Mouse (Mus musculus): ENCODE data around the gene Fcho1.
A peak's percentile ranks its signal among the peaks of the same experiment; 100 is the strongest.
"Not testable (repeated sequence)": the region's sequence is repeated elsewhere in the genome, so short reads cannot be mapped to it uniquely, and the experiment has no call there.

Fcho1 gene

DNA sequence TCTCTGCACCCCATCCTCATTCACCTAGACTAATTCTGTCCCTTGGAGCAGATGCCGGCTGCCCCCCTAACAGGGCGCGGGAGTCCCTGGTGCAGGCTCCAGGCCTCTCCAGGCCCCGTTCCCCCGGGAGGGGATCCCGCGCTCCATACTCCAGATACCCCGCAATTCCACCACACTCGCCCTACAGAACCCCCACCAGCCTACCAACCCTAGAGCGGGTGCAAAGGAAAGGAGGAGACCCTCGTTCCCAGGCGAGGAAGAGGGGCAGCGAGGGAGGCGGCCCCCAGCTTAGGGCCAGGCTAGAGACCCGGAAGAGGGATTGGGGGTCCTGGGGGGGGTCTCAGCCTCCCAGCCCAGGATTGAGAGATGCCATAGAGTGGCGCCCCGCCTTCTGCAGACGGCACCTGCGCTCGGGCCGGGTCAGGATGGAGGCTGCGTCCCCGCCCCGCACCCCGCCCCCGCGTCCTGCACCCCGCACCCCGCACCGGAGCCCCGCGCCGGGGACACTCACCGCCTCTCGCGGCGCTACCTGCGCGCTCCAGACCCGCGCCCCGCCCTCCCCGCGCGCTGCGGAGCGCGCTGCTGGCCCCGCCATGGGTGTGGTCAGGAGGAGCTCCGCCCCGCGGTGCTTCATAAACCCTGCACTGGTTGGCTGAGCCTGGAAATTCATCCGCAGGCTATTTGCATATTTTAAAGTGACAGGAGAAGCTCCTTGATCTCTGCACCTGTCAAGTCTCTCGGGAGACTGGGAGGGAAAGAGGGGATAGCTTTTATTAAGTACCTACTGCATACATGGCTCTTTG, at the start of gene Fcho1:
Gene Fcho1, minus strand, starts transcription at position 595 of the 803 bp plus-strand sequence.
- DNase-seq (ENCODE audit: low spot score in 2 of 2) = peak; percentile 63 to 81

DNA sequence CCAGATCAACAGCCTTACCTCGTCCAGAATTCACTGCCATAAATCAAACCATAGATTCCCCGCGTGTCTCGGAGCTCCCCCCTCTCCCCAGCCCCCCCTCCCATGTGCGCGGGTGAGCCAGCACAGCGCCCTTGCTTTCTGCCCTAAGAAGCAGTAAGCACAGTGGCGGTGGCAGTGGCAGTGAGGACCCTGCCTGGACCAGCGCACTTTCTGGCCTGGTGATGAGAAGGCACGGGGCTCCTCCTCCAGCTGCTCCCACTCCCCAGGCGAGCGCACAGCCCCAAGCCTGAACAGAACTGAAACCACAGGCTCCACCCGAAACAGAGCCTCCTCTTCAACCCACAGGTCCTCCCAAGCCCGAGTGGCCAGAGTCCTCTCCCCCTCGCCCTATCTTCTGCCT, 45.8 kb upstream of the Fcho1 start:
- DNase-seq (ENCODE audit: low spot score in 2 of 2) = no peak

DNA sequence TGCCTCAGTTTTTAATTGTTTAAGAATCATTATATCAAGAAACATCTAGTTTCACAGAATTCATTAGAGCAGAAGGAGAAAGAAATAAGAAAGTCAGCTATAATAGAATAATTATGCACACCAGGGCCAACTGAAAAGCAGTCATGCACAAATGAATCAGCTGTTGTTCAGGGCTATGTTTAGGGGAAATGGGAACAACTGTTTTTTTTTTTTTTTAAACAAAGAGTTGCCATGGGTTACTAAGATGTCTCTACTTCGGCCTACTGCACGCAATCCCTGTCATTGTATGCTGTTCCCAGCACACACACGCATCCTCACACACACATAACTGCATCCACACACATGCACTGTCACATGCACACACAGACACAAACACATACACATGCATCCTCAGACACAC, 33.3 kb upstream of the Fcho1 start:
- DNase-seq (ENCODE audit: low spot score in 2 of 2) = no peak

DNA sequence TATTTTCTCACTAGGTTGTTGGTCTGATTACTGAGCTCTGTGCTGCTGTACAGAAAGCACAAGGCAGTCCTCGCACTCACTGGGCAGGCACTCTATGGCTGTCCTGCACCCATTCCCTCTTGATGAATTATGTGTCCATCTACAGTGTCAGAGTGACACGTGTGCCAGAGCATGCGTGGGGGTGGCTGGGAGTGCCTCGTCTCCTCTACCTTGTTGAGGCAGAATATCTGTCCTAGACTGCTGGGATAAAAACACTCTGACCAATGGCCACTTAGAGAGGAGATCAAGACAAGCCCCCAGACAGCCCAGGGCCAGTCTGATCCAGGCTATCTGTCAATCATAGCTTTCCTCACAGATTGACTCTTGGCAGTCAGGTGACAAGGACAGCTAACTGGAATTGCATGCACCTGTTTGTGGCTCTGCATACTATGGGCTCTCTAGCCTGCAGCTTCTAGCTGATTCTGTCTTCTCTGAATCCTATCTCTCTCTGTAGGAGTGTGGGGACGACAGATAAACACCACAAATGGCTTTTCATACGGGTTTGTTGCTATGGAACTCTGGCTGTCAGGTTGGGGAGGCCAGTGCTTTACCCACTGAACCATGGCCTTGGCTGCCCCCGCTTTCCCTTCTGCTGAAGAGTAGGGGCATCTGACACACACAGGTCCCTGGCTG, 27.5 kb upstream of the Fcho1 start:
- DNase-seq (ENCODE audit: low spot score in 2 of 2) = not testable (repeated sequence)

DNA sequence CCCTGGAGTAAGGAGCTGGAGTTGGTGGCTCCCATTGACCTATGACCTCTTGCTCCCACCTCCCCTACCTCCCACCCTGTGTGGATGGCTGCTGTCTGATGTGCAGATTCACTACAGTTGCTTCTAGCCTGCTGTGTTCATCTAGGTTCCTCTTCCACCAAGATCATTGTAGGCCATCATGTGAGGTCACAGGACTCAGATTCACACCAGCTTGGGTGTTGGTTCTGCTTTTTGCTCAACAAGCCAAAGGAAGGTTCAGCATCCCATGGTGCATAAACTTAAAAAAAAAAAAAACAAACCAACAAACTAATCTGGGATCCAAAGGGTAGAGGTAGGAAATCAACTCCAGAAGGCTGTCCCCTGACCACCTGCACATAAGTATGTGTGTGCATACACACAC, 26.7 kb upstream of the Fcho1 start:
- not testable (repeated sequence) for DNase-seq (ENCODE audit: low spot score in 2 of 2)

DNA sequence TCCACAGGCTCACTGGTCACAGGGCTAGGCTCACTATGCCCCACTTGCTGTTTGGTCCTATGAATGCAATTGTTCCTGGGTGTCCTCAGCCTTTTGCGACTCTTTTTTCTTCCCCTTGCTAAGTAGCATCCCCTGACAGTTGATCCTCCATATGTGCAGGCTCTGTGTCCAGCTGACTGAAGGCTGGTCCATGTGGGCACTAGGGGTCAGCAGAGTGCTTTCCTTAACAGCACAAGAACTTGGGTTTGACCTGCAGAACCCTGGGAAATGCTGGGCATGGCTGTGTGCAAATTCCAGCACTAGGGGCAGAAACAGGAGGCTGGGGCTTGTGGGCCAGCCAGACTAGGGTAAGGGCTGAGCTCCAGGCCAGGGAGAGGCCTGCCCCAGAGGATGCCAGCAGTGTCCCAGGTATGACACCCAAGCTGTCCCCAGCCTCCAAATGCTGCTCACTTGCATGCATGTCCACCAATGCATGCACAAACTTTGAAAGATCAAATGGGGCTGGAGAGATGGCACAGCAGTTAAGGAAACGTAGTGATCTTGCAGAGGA, 25.9 kb upstream of the Fcho1 start:
- DNase-seq (ENCODE audit: low spot score in 2 of 2) = peak in 1 of 2 experiments; percentile 65

DNA sequence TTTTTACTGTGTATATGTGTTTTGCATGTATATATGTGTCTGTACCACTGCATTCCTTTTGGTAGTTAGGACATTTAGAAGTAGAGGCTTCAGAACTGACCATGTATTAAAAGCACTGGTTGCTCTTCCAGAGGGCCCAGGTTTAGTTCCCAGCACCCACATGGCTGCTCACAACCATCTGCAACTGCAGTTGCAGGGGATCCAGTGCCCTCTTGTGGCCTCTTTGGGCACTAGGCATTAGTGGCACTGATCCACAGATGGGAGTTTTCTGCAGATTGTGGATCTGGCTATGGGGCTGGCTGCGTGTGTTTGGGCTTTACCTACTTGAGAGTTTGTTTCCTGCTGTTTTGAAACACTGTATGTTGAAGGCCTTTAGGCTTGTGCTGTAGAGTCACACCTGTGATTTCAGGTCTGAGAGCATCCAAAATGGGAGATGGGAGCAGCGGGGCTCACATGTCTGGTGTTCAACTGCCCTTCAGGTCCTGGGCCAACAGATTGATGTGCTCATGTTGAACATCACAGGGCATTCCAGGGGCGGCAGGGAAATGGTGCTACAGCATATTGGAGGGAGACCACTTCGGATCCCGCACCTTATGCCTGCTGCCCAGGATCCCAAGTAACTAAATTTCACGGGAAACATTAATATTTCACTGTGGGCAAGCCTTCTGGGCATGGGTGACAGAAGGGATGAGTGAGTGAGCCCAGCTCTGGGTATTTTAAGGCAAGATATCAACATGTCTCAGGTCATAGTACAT, 24.0 kb upstream of the Fcho1 start:
- DNase-seq (ENCODE audit: low spot score in 2 of 2) = not testable (repeated sequence)

DNA sequence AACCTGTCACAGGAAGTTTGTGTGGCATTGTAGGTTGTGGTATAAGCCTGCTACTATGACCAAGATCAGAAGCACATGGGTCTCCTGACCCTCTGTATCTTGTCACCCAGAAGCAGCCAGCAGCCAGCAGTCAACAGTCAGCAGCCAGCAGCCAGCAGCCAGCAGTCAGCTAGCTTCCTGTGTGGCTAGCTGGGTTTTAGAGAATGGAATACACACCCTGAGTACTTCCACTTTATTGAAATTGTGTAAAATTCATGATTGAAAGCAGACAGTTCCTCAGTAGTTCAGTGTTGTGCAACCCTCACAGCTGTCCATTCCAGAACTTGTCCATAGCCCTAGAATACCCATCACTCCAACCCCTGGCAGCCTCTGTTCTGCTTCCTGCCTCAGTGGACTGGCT, 21.6 kb upstream of the Fcho1 start:
- not testable (repeated sequence) for DNase-seq (ENCODE audit: low spot score in 2 of 2)

DNA sequence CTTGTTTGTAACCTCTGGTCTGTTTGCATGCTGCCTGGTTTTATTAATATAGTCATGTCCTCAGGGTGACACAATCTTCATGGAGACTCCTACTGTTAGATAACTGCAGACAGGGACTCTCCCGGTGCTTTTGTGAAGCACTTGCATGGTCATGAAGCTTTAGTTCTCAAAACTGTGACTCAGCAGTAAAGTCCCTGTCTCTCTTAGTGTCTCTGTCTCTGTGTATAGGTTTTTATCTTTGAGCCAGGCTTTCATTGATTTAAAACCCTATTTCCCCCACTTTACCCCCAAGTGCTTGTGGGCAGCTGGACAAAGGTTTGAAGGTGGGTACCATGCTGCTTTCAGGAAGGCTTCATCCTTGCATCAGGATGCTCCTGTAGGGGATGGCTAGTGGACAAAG, 19.8 kb upstream of the Fcho1 start:
- no peak for DNase-seq (ENCODE audit: low spot score in 2 of 2)

DNA sequence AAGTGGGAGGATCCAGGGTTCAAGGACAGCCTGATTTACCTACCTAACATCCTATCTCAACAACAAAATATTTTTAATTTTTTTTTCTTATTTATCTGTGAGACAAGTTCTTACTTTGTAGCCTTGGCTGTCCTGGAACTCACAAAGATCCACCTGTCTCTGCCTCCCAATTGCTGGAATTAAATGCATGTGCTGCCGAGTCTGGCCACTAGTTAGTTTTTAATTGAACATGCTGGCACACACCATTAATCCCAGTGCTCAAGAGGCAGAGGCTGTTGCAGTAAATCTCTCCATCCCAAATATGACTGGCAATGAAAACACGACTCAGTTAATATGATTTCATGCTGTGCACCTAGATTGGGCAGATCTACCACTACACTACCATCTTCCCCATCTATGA, 17.3 kb upstream of the Fcho1 start:
- no peak for DNase-seq (ENCODE audit: low spot score in 2 of 2)

DNA sequence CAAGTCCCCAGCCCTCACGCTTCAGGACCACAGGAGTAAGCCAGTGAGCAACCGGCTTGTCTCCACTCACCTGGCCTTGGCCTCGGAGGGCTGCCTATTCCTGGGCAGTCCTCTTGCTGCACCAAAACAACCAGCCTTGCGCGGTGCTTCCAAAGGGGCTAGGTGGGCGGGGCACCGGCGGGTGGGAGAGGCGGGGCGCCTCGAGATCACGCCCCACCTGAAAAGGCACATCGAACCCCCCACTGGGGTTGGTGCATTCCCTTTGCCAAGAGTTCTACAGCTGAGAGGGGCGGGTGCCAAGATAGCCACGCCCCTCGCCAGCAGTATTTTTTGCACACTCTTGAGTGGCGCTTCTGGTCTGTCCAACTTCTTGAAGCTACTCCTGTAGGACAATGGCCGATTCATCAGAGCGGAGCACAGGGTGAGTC, 16.2 kb upstream of the Fcho1 start:
- DNase-seq (ENCODE audit: low spot score in 2 of 2) = no peak

DNA sequence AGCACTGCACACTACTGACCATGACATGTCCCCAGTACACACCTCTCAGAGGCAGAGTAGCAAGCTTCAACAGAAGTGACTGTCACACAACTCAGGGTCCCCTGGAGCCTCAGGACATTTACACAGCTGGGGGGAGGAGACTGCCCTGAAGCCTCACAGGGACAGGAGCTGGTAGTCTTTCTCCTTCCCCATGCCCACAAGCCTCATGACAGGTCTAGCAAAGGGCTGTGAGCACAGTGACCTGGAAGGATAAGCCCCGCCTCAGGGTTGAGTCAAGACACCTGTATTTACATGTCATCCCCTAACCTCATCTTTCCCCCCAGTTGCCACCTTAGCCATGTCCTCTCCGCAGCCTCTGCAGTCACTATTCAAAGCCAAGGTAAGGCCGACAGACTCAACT, 15.7 kb upstream of the Fcho1 start:
- DNase-seq (ENCODE audit: low spot score in 2 of 2) = no peak

DNA sequence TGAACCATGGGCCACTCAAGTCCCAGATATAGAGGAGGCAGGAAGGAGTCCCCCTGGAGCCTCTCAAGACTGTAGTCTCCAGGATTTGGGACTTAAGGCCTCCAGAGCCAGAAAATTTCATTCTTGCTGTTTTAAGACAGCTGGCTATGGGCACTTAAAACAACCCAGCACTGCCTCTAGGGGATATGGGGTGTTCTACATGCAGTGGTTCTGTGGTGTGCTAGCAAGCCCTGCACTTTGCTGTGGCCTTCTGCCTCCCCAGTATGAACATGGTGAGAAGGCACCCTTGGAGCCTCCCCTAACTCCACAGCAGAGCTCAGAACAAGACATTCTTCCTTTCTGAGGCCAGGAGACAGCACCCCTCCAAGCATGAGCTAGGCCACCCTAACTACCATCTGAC, 12.8 kb upstream of the Fcho1 start:
- not testable (repeated sequence) for DNase-seq (ENCODE audit: low spot score in 2 of 2)

DNA sequence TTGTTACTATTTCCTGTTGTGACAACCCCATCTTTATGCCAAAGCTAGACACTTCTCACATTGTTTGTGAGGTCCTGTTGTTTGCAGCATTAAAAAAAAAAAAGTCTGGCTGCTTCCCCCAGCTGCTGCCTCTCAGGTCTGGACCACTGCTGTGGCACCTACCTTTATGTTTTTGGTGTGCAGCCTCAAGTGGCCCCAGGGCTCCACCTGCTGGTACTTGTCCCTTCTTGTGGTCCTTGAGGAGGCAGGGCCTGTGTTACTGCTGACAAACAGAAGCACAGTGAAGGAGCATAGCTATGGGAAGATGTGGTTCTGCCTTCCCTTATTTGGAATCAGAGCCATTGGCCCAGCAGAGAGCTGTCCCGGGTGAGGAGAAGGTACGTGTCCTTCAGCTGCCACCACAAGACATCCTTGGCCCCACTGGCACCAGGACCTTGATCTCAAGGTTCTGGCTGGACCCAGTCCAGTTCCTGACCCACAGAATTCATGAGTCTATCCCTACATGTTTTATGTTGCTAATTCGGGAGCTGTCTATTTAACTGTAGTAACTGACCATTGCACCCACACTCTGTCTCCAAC, 6.2 kb upstream of the Fcho1 start:
- DNase-seq (ENCODE audit: low spot score in 2 of 2) = peak in 1 of 2 experiments; percentile 37

DNA sequence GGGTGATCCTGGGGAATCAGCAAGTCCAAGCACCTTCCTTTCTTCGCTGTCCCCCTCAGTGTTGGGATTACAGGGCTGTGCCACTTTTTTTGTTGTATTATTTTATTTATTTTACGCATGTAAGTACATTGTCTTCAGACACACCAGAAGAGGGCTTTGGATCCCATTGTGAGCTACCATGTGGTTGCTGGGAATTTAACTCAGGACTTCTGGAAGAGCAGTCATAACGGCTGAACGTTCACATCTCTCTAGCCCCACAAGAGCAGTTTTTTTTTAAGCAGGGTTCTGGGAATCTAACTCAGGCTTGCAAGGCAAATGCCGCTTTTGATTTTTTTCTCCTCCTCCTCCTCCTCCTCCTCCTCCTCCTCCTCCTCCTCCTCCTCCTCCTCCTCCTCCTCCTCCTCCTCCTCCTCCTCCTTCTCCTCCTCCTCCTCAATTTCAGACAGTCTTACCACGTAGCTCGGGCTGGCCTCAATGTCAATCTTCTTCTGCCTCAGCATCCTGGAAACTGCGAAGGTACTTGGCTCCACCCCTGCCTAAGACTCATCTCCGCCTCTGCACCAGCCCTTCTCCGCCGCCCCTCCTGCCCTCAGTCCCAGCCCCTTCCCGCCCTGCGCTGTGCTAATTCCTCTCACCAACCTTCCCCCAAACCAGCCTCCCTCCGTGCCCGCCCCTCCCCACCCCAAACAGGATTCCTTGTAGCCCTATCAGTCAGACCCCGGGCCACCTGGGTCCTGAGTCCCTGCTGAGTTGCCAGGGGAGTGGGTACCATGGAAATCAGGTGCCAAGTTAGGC, 3.5 kb upstream of the Fcho1 start:
- no peak for DNase-seq (ENCODE audit: low spot score in 2 of 2)

DNA sequence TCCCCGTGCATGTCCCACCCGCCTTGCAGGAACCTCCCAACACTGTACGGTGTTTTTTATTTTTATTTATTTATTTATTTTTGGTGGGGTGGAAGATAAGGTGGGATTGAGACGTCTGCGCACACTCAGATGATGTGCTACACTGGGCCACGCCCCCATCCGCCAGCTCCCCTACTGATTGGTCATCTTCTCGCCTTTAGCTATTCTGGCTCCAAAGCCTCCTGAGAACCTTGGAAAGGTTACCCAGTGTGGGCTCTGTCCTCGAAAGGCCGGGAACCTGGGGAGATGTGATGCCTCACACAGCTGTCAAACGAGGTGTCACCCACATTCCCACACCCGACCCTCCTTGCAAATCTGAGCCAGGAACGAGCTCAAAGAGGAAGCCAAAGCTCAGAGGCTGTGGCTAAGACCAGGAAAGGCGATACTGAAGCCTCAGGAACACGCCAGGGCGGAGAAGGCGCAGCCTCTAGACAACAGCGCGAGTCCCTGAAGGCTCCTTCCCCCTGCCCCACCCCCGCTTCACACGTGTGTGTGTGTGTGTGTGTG, 2.8 kb upstream of the Fcho1 start:
- peak in 1 of 2 experiments; percentile 36 for DNase-seq (ENCODE audit: low spot score in 2 of 2)

DNA sequence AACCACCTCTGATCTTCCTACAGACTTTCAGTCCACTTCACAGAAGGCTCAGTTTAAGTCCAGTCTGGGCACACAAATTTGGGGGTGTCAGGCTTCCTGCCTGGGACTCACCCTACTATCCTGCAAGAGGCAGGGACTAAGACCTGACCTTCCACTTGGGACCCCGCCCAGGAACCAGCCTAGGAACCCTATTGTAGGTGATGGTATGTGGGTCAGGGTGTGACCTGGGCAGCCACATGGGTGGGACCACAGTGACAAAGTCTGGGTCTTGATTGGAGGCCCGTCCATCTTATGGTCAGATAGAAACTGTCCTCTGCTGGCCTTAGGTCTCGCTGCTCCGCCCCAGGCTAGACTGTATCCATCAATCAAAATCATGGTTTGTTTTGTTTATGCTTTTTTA, 1.1 kb downstream of the Fcho1 start:
- DNase-seq (ENCODE audit: low spot score in 2 of 2) = no peak

DNA sequence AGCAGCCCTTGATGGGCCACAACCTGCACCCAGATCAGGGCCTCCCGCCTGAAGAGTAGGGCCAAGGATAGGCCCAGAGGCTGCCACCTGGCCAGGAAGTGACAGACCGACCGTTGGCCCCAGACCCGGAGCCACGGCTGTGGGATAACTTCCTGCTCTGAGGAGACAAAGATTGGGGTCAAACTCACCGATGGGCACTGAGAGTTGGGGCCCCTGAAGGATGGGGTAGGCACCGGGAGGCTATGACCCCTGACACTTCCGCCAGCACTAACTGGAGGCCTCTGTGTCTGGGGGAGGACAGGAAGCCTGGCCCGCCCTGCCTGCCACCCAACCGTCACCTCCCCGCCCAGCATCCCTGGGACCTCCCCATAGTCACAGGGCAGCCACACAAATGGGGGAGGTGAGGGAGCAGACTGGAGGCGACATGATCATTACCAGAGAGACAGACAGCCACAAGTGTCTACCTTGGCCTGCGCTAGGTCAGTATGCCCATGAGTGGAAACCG, 2.4 kb downstream of the Fcho1 start:
- no peak for DNase-seq (ENCODE audit: low spot score in 2 of 2)

DNA sequence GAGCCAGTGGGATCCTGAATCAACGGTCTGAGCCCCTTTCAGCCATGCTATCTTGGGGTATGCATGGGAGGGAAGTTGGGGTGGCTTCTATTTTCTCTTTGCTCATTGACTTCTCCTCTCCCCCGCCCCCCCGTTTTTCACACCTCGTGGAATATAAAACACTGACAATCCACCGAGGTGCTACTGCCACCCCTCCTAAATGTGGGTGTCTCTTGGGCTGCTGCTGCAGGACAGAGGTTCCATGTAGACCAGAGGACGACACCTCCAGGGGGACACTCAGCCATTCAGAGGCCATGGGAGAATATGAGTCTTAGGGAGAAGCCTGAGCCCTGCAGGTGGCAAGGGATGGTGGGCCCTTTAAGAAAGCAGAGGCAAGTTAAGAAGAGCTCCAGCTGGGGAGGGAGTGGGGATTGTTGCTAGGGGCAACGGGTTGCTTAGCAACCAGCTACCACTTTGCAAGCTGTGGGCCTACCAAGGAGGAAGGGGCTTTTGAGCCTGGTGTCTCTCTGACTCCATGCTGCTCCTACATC, 5.5 kb downstream of the Fcho1 start:
- peak in 1 of 2 experiments; percentile 66 for DNase-seq (ENCODE audit: low spot score in 2 of 2)

DNA sequence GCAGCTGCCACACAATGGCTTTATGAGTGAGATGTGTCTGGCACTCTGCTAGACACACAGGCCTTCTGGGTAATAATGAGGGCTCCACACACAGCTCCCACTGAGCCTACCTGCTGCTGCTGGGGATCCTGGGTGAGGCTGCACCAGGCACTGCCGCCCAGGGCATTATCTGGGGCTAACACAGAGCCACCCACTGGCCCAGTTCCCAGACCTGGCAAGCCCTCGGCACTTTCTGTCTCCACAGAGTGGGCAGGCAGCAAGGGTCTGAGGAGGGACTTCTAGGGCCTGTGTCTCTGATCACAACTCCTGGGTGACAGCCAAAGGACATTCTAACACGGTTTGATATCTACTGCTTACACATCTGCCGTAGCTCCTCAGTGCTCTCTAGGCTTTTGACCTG, 6.3 kb downstream of the Fcho1 start:
- peak in 1 of 2 experiments; percentile 74 for DNase-seq (ENCODE audit: low spot score in 2 of 2)

Measured in cerebellum, postnatal 4 days (tissue).